Mouse (Mus musculus) cerebellum, postnatal 25 days (tissue): ENCODE measurements at regions not wholly inside any gene's neighbourhood (a gene's known extent, or its start where the extent isn't known, plus 50 kb on each side); places are given as distances from the start of the nearest gene placed in this dataset.
A peak's percentile ranks its signal among the peaks of the same experiment; 100 is the strongest.

Source experiments
- DNase-seq, 2 experiments: peaks; one replicate each; pipeline ENCODE4 v3.0.0; 2021; ENCODE audit warnings: mixed read lengths in 2 of 2

- DNase-seq: no peak
These were observed 71.2 kb downstream of the Rbm11 start for GRCm38 (mm10) chr16:75663871-75664270.

GRCm38 (mm10) chr16:75667589-75667988 is 74.9 kb downstream of the Rbm11 start:
- no peak for DNase-seq

GRCm38 (mm10) chr16:75672112-75672511 is 79.5 kb downstream of the Rbm11 start:
- peak in 1 of 2 experiments; percentile 8 for DNase-seq

GRCm38 (mm10) chr16:75675871-75676270 is 83.2 kb downstream of the Rbm11 start:
- peak in 1 of 2 experiments; percentile 35 for DNase-seq

GRCm38 (mm10) chr16:75677180-75677579 is 84.5 kb downstream of the Rbm11 start:
- DNase-seq: no peak
